Mouse (Mus musculus) neutrophil, adult 59 days (primary cell): ENCODE results near the gene Olfr320. TPM values are rescaled to one million over a fixed set of nuclear protein-coding genes. Genes with fewer than 3 reads are reported as not detected.

Experiments used
- total RNA-seq, 2 experiments: library from RNA; stranded (reverse); gene quantifications; 1 replicate in 1 of 2; 2 replicates in 1 of 2; pipeline ENCODE4 v1.2.4; 2023

Olfr320 gene
- not detected for total RNA-seq

GRCm38 (mm10) chr11:58680799-58681198 lies at the start of gene Olfr320:
Gene Olfr320, plus strand, starts transcription at chr11:58681099.

GRCm38 (mm10) chr11:58640272-58640867 lies 40.5 kb upstream of the Olfr320 start, which contains the start of gene Trim58:
Gene Trim58, plus strand, starts transcription at chr11:58640465.

GRCm38 (mm10) chr11:58658596-58658995 lies 22.3 kb upstream of the Olfr320 start, which contains the start of gene Olfr322:
Gene Olfr322, plus strand, starts transcription at chr11:58658782.

GRCm38 (mm10) chr11:58698862-58699261 lies 18.0 kb downstream of the Olfr320 start, which contains the start of gene Olfr319:
Gene Olfr319, plus strand, starts transcription at chr11:58699162.

GRCm38 (mm10) chr11:58723914-58724313 lies 43.0 kb downstream of the Olfr320 start, which contains the start of gene Olfr318:
Gene Olfr318, minus strand, starts transcription at chr11:58724014.

Other genes starting within 250 kb of the Olfr320 start
- not detected for gene Gm12253, start 248.5 kb upstream of the Olfr320 start, total RNA-seq
- gene Lypd9, start 228.2 kb upstream of the Olfr320 start, total RNA-seq = not detected
- not detected for gene Olfr30, start 218.8 kb upstream of the Olfr320 start, total RNA-seq
- gene Olfr332, start 188.5 kb upstream of the Olfr320 start, total RNA-seq = not detected
- gene Olfr331, start 178.5 kb upstream of the Olfr320 start, total RNA-seq = not detected
- not detected for gene Olfr330, start 146.3 kb upstream of the Olfr320 start, total RNA-seq
- gene Olfr329-ps, start 134.7 kb upstream of the Olfr320 start, total RNA-seq = not detected
- gene Olfr328, start 125.5 kb upstream of the Olfr320 start, total RNA-seq = under 1 TPM; 0.16 to 0.44 TPM
- not detected for gene Olfr224, start 110.5 kb upstream of the Olfr320 start, total RNA-seq
- not detected for gene Olfr325, start 103.4 kb upstream of the Olfr320 start, total RNA-seq
- gene Olfr324, start 86.0 kb upstream of the Olfr320 start, total RNA-seq = not detected
- gene 2210407C18Rik, start 65.0 kb upstream of the Olfr320 start, total RNA-seq = not detected
- not detected for gene Olfr323, start 50.6 kb upstream of the Olfr320 start, total RNA-seq
- 1 to 10 TPM in 1 of 2 experiments, under 1 TPM in 1; 0.88 to 1.2 TPM for gene Trim58, start 40.6 kb upstream of the Olfr320 start, total RNA-seq
- under 1 TPM in 1 of 2 experiments, not detected in 1; 0.07 TPM for gene Olfr322, start 22.3 kb upstream of the Olfr320 start, total RNA-seq
- not detected for gene Olfr319, start 18.1 kb downstream of the Olfr320 start, total RNA-seq
- gene Olfr318, start 42.9 kb downstream of the Olfr320 start, total RNA-seq = under 1 TPM; 0.11 to 0.18 TPM
- gene Olfr317, start 58.1 kb downstream of the Olfr320 start, total RNA-seq = not detected
- gene Olfr316, start 71.6 kb downstream of the Olfr320 start, total RNA-seq = not detected
- not detected for gene Olfr315, start 92.1 kb downstream of the Olfr320 start, total RNA-seq
- not detected for gene Olfr314, start 101.9 kb downstream of the Olfr320 start, total RNA-seq
- not detected for gene Fam183b, start 120.9 kb downstream of the Olfr320 start, total RNA-seq
- not detected for gene Olfr313, start 133.9 kb downstream of the Olfr320 start, total RNA-seq
- gene Olfr312, start 148.1 kb downstream of the Olfr320 start, total RNA-seq = not detected
- not detected for gene Olfr311, start 158.2 kb downstream of the Olfr320 start, total RNA-seq
- 1 to 10 TPM; 1.6 to 2.4 TPM for gene Gm12258, start 166.1 kb downstream of the Olfr320 start, total RNA-seq
- 1 to 10 TPM; 2.2 to 3.8 TPM for gene 2810021J22Rik, start 186.1 kb downstream of the Olfr320 start, total RNA-seq
- gene Zfp39, start 223.1 kb downstream of the Olfr320 start, total RNA-seq = 1 to 10 TPM; 4.5 to 4.9 TPM
- 1 to 10 TPM; 3.0 to 8.3 TPM for gene Btnl10, start 236.8 kb downstream of the Olfr320 start, total RNA-seq